Mouse (Mus musculus) heart, postnatal 0 days (tissue): ENCODE data around the gene Spata20. TPM values are rescaled to one million over a fixed set of nuclear protein-coding genes. Genes with fewer than 3 reads are reported as not detected.

ENCODE experiments used
- ATAC-seq: fragments of 200-750 bp; cut with Nextera tagmentation; 2 replicates; pipeline ENCODE4 v1.8.0; 2017; ENCODE audit warnings: low read depth, moderate number of reproducible peaks, moderate library complexity; ENCODE audit not compliant: insufficient read depth
- DNase-seq: peaks from one replicate; pipeline ENCODE4 v3.0.0-alpha.2; 2016; ENCODE audit warnings: low spot score
- H3K27ac ChIP-seq: fragments of 300-500 bp; sonication (generic); 2 replicates; pipeline ENCODE4 v1.5.1; 2014; ENCODE audit warnings: low read depth, mild to moderate bottlenecking
- H3K27me3 ChIP-seq: fragments of 300-500 bp; sonication (generic); 2 replicates; pipeline ENCODE4 v1.6.1; 2014; ENCODE audit warnings: low read length, mixed read lengths; ENCODE audit not compliant: control insufficient read depth, insufficient read depth
- H3K36me3 ChIP-seq: fragments of 300-500 bp; sonication (generic); replicated peaks from 2 replicates; pipeline ENCODE4 v1.6.1; 2014; ENCODE audit warnings: low read length, mixed read lengths; ENCODE audit not compliant: control insufficient read depth, insufficient read depth
- H3K4me1 ChIP-seq: fragments of 300-500 bp; sonication (generic); 2 replicates; pipeline ENCODE4 v1.6.1; 2014; ENCODE audit warnings: antibody characterized with exemption; ENCODE audit not compliant: control insufficient read depth, insufficient read depth
- H3K4me2 ChIP-seq: fragments of 300-500 bp; sonication (generic); 2 replicates; pipeline ENCODE4 v1.6.1; 2014; ENCODE audit warnings: low read depth, mild to moderate bottlenecking, low read length, moderate library complexity
- H3K4me3 ChIP-seq: fragments of 300-500 bp; sonication (generic); 2 replicates; pipeline ENCODE4 v1.5.1; 2014; ENCODE audit warnings: low read depth, low read length
- H3K9ac ChIP-seq: fragments of 300-500 bp; sonication (generic); replicated peaks from 2 replicates; pipeline ENCODE4 v1.6.1; 2014; ENCODE audit warnings: low read depth, low read length, mixed read lengths
- H3K9me3 ChIP-seq: fragments of 300-500 bp; sonication (generic); replicated peaks from 2 replicates; pipeline ENCODE4 v1.6.1; 2016; ENCODE audit warnings: low read length; ENCODE audit not compliant: control insufficient read depth
- CTCF ChIP-seq: IDR thresholded peaks from 2 replicates; pipeline ENCODE4 v1.5.1; 2016; ENCODE audit warnings: antibody characterized with exemption, control low read depth, low read depth
- EP300 ChIP-seq: IDR thresholded peaks from 2 replicates; pipeline ENCODE4 v1.6.1; 2016; ENCODE audit warnings: antibody characterized with exemption, low read depth
- WGBS: fragments of 180-500 bp; shearing (Covaris S2); extraction: QIAGEN DNeasy Blood & Tissue Kit; methylation state at CpG from one replicate; pipeline ENCODE4 v1.1.7; 2014; 5-methylcytosine and 5-hydroxymethylcytosine counted together
- polyA plus RNA-seq: library from polyadenylated mRNA; unstranded; fragments of >200 nt; fragmentation: Nextera tagmentation; extraction: Ambion mirVana; gene quantifications from 2 replicates; pipeline ENCODE4 v1.2.1, GENCODE M21; 2015
- total RNA-seq: library from RNA; depleted of rRNA; stranded (reverse); fragments of >200 nt; gene quantifications from 2 replicates; pipeline ENCODE4 v1.2.3, GENCODE M21; 2014; ENCODE audit warnings: low replicate concordance

Gene Spata20
- total and polyA plus RNA-seq, 2 experiments from 2014 or later, result 0.56 TPM; not detected in 1

- H3K9me3 ChIP-seq, result no peaks in the 10 kb centered on the region
- 94% methylated on average over 11 of the region's 11 CpGs for WGBS
- no peak for ATAC-seq
These were observed 24.1 kb downstream of the Spata20 start for GRCm38 (mm10) chr11:94461856-94462255.

GRCm38 (mm10) chr11:94457001-94457400 is 29.0 kb downstream of the Spata20 start:
- H3K27ac ChIP-seq, result no peak overlapping the region

More at GRCm38 (mm10) chr11:94461856-94462255, 24.1 kb downstream of the Spata20 start:
- H3K27ac ChIP-seq, result no peak overlapping the region
- H3K4me2 ChIP-seq, result no peak overlapping the region
- H3K4me3 ChIP-seq, result no peak overlapping the region
- TF ChIP-seq EP300 (no peak), CTCF (no peak)
- H3K4me1 ChIP-seq, result peaks cover 6% of the 10 kb centered on the region; the same call in 1 of the 2 replicates
- no peak overlapping the region for H3K9ac ChIP-seq
- DNase-seq, result no peak
- no peaks in the 10 kb centered on the region for H3K36me3 ChIP-seq
- no peaks in the 10 kb centered on the region for H3K27me3 ChIP-seq

GRCm38 (mm10) chr11:94456347-94456746 is 29.6 kb downstream of the Spata20 start:
- TF ChIP-seq EP300, result no peak
- no peak for TF ChIP-seq CTCF
- DNase-seq, result no peak
- H3K4me3 ChIP-seq, result no peak overlapping the region
- H3K4me2 ChIP-seq, result no peak overlapping the region
- peaks cover 9% of the 10 kb centered on the region; the same call in 1 of the 2 replicates for H3K4me1 ChIP-seq
- ATAC-seq, result no peak
- H3K36me3 ChIP-seq, result no peaks in the 10 kb centered on the region
- H3K27ac ChIP-seq, result no peak overlapping the region
- 55% methylated on average over 3 of the region's 3 CpGs for WGBS
- no peak overlapping the region for H3K9ac ChIP-seq
- no peaks in the 10 kb centered on the region for H3K27me3 ChIP-seq
- H3K9me3 ChIP-seq, result no peaks in the 10 kb centered on the region

More at GRCm38 (mm10) chr11:94457001-94457400, 29.0 kb downstream of the Spata20 start:
- DNase-seq (no peak), ATAC-seq (no peak)
- no peak overlapping the region for H3K4me2 ChIP-seq
- no peak for TF ChIP-seq EP300
- no peak for TF ChIP-seq CTCF
- peaks cover 3% of the 10 kb centered on the region; the same call in 1 of the 2 replicates for H3K4me1 ChIP-seq
- H3K9me3 ChIP-seq, result no peaks in the 10 kb centered on the region
- no peaks in the 10 kb centered on the region for H3K27me3 ChIP-seq
- 83% methylated on average over 15 of the region's 15 CpGs for WGBS
- H3K4me3 ChIP-seq, result no peak overlapping the region
- H3K9ac ChIP-seq, result no peak overlapping the region
- no peaks in the 10 kb centered on the region for H3K36me3 ChIP-seq

- TF ChIP-seq CTCF, result no peak
- TF ChIP-seq EP300, result no peak
- DNase-seq (no peak), ATAC-seq (no peak)
- Histone ChIP-seq H3K9ac (no peak overlapping the region), H3K9me3 (no peaks in the 10 kb centered on the region), H3K27me3 (no peaks in the 10 kb centered on the region), H3K4me2 (no peak overlapping the region), H3K4me1 (peaks cover 17% of the 10 kb centered on the region), H3K27ac (no peak overlapping the region), H3K36me3 (no peaks in the 10 kb centered on the region), H3K4me3 (no peak overlapping the region)
- WGBS, result 80% methylated on average over 10 of the region's 10 CpGs
These were observed 30.7 kb downstream of the Spata20 start for GRCm38 (mm10) chr11:94455161-94455820.

DNA sequence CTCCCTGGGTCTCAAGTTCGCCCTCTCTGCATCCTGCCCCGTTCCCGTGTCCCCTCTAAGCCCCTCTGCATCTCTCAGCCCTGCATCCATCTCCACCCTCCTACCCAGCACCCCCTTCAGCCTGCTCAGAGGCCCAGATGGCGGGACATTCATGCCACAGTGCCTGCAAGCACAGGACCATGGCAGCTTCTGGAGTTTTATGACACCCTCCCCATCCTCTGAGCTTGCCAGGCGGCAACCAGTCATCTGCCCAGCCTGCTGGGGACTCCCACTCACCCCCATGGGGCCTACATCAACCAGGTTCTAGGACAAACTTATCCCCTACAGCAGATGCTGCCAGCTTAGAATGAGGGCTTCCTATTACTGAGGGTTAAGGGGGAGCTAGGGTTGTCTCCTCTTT is 31.2 kb downstream of the Spata20 start:
- TF ChIP-seq EP300 (no peak), CTCF (no peak)
- 78% methylated on average over 5 of the region's 5 CpGs for WGBS
- Histone ChIP-seq H3K4me2 (no peak overlapping the region), H3K9ac (no peak overlapping the region), H3K4me1 (peaks cover 19% of the 10 kb centered on the region), H3K27ac (no peak overlapping the region), H3K36me3 (no peaks in the 10 kb centered on the region), H3K4me3 (no peak overlapping the region), H3K9me3 (no peaks in the 10 kb centered on the region), H3K27me3 (no peaks in the 10 kb centered on the region)
- ATAC-seq (no peak), DNase-seq (no peak)
